Mouse (Mus musculus) inflammation-experienced regulatory T-cells, adult 6 months (primary cell): ENCODE results near the gene Wdr46. TPM values are rescaled to one million over a fixed set of nuclear protein-coding genes. Genes with fewer than 3 reads are reported as not detected.

Experiments
- ATAC-seq: one replicate; pipeline ENCODE4 v1.8.0; 2017
- polyA plus RNA-seq, 3 experiments: library from polyadenylated mRNA; unstranded; fragments of 100-300 nt; shearing (Covaris generic); gene quantifications; one replicate each; pipeline ENCODE4 v1.2.1; 2017

Wdr46 gene
- polyA plus RNA-seq, 3 experiments from 2014 or later, result 6.8 to 11.0 (median 10.1) TPM

DNA sequence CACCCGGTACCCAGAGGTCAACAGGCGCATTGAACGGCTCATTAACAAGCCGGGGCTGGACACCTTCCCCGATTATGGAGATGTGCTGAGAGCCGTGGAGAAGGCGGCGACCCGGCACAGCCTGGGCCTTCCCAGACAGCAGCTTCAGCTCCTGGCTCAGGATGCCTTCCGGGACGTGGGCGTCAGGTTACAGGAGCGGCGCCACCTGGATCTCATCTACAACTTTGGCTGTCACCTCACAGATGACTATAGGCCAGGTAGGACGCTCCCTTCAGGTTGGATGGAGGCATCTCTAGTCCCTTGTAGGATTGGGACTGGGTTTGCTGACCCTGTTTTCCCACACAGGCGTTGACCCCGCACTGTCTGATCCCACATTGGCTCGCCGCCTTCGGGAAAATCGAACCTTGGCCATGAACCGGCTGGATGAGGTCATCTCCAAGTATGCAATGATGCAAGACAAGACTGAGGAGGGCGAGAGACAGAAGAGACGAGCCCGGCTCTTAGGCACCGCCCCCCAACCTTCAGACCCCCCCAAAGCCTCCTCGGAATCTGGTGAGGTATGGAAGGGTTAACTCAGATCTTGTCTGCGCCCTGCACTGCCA is 28.5 kb upstream of the Wdr46 start:
- ATAC-seq, result no peak

DNA sequence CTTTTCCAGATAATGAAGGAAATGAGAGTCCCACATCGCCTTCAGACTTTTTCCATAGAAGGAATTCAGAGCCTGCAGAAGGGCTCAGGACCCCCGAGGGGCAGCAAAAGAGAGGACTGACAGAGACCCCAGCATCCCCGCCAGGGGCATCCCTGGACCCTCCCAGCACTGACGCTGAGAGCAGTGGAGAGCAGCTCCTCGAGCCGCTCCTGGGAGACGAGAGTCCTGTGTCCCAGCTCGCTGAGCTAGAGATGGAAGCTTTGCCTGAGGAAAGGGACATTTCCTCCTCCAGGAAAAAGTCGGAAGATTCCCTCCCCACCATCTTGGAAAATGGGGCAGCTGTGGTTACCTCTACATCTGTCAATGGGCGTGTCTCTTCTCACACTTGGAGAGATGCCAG is 27.2 kb upstream of the Wdr46 start:
- ATAC-seq, result no peak

DNA sequence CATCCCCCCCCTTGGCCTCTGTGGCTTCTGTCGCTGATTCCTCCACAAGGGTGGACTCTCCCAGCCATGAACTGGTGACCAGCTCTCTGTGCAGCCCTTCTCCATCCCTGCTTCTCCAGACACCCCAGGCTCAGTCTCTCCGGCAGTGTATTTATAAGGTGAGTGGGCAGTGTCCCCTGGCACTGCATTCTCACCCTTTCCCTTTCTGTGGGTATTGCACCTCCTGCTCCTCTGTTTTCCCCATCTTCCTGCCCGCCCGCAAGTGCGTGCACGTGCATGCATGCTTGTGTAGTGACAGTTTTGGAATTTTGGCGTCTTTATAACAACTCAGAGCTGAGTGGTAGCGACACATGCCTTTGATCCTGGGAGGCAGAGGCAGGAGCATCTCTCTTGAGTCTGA is 26.6 kb upstream of the Wdr46 start:
- ATAC-seq, result no peak

DNA sequence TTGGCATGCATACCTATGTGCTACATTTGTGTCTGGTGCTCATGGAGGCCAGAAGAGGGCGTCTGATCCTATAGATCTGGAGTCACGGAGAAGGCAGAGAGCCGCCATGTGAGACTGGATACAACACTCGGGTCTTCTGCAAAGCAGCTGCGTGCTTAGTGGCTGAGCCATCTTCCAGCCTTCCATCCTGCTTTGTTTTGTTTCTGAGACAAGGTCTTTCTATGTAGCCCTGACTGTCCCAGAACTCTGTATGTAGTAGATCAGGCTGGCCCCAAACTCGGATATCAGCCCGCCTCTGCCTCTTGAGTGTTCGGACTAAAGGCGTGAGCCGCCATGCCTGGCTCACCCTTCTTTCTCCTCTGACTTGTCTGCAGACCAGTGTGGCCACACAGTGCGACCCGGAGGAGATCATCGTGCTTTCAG is 25.5 kb upstream of the Wdr46 start:
- no peak for ATAC-seq

DNA sequence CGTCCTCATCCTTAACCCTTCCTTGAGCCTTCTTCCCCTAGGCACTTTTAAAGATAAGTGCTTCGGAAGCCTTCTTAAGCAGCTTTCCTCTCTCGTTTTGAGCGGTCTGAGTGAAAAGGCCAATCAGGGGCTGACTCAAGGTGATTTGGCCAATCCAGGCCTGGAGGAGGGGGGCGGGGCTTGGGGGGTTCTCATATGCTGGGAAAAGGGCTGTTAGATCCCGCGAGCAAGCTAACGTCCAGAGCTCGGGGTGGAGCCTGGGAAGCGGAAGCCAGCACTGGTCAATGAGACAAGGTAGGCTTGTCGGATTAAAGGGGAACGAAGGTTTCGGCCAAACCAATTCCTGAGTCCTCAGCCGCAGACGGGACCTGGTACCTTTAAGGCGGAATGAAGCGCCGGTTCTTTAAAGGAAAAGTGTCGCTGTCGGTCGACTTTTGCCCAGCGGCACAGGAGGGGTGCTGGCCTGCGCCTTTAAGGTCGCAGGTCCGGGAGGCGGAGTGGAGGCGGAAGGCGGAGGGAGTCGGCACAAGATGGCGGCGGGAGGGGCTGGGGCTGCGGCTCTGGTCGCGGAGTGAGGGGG is 24.7 kb upstream of the Wdr46 start, which contains the start of the genes Tapbp and Zbtb22:
TSS of gene Tapbp (plus strand) at position 229 of the 580 bp plus-strand sequence.
TSS of gene Zbtb22 (plus strand) at position 234 of the 580 bp plus-strand sequence.
- peak; percentile 70 for ATAC-seq

DNA sequence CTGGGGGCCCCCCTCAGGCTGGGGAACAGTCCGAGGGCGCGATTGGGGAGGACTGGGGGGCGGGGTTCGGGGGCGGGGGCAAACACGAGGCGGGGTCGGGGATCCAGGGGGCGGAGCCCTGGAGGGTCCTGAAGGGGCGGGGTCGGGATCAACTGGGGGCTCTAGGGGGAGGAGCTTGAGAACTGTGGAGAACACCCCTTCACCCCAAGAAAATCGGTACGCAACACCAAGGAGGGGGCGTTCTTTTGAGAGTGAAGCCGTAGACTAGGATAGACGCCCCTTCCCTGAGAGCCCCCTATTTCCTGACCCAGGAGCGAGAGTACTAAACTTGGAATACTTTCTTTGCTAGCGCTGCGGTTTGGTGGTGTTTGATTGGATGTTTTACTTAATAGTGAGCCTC is 24.2 kb upstream of the Wdr46 start:
- ATAC-seq, result no peak

DNA sequence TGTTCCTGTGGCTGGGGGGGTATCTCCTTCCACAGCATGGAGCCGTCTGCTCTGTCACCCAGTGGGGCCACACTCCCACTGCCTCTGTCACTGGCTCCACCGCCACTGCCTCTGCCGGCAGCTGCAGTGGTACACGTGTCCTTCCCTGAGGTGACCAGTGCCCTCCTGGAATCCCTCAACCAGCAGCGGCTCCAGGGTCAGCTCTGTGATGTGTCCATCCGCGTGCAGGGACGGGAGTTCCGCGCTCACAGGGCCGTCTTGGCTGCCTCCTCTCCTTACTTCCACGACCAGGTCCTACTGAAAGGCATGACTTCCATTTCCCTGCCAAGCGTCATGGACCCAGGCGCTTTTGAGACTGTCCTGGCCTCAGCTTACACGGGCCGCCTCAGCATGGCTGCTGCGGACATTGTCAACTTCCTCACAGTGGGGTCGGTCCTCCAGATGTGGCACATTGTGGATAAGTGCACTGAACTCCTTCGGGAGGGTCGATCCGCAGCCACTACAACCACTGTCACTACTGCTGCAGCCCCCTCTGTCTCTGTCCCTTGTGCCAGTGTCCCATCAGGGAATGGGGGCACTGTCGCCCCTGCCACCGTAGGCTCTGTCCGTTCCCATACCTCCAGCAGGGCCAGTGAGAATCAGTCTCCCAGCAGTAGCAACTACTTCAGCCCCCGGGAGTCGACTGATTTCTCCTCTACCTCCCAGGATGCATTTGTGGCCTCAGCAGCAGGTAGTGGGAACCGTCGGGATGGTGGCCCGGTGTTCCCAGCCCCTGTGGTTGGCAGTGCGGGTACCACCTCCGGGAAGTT is 23.4 kb upstream of the Wdr46 start:
- ATAC-seq, result no peak

DNA sequence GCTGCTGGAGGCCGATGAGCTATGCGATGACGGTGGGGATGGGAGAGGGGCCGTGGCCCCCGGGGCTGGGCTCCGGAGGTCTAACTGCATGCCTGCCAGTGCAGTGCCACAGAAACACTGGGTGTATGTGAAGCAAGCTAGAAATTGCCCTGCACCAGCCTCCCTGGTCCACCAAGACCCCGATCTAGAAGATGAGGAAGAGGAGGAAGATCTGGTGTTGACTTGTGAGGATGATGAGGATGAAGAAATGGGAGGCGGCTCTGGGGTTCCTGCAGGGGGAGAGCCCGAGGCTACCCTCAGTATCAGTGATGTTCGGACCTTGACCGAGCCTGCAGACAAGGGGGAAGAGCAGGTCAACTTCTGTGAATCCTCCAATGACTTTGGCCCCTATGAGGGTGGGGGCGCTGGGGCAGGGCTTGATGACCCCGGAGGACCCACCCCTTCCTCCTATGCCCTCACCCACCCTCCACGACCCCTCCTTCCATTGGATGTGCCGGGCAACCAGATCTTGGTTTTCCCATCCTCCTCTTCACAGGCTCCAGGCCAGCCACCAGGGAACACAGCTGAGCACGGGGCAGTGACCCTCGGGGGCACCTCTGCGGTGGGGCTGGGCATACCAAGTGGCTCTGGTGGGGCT is 22.7 kb upstream of the Wdr46 start:
- no peak for ATAC-seq

DNA sequence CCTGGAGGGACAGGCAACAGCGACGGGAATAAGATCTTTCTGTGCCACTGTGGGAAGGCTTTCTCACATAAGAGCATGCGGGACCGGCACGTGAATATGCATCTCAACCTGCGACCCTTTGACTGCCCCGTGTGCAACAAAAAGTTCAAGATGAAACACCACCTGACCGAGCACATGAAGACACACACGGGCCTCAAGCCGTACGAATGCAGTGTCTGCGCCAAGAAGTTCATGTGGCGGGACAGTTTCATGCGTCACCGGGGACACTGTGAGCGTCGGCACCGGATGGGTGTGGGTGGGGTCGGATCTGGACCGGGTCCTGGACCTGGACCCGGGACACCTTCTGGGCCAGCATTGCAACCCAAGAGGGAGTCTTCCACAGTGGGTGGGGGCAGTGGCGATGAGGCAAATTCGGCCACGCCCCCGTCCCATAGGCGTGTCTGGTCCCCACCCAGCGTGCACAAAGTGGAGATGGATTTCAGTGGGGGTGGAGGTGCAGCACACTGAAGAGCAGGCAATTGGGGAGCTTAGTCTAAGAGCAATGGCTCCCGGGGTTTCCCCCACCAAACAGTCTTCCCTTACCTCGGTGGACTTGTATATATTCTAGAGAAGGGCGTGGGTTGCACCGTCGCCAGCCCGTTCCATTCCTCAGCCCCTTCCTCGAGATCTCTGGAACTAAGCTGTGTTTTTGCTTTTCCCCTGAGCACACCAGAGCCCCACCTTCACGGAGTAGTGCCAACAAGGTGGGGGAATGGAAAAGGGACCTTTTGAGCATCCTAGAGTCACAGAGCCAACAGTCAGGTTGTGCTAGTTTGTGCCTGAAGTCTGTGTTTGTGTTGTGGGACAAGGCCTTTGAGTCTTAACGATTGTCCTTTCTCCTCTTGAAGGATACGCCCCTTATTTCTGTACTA is 21.9 kb upstream of the Wdr46 start:
- peak; percentile 7 for ATAC-seq

DNA sequence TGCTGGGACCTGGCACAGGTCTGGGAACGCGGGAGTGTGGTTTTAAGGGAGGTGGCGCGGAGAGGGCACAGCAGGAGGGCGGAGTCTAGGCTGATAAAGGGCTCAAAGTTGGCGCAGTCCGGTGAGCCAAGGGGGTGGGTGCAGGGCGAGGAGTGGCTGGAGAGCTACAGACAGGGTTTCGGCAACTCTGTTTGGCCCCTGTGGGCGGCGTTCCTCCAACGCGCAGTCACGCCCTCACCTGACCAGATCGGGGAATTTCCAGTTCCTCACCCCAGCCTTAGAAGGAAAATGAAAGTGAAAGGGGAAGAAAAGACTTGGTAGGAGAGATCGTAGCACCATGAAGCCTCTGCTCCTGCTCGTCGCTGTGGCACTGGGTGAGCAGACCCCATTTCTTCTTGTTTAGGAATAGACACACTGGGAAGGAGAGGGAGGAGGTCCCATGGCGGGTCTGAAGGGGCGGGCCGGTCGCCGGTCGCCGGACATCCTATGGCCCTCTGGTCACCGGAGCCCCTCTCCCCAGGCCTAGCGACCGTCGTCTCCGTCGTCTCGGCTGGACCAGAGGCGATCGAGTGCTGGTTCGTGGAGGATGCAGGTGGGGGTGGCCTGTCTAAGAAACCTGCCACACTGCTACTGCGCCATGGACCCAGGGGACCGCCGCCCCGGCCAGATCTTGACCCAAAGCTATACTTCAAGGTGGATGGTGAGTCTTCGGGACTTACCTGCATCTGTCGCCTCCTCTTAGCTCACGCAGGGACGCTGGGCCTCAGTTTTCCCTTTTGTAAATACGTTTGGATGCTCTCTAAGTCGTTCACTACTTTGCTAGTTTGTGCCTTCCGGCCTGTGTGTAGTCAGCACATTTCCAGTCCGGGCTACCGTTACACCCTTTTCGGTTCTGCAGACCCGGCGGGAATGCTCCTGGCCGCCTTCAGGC is 20.8 kb upstream of the Wdr46 start:
- peak; percentile 66 for ATAC-seq

DNA sequence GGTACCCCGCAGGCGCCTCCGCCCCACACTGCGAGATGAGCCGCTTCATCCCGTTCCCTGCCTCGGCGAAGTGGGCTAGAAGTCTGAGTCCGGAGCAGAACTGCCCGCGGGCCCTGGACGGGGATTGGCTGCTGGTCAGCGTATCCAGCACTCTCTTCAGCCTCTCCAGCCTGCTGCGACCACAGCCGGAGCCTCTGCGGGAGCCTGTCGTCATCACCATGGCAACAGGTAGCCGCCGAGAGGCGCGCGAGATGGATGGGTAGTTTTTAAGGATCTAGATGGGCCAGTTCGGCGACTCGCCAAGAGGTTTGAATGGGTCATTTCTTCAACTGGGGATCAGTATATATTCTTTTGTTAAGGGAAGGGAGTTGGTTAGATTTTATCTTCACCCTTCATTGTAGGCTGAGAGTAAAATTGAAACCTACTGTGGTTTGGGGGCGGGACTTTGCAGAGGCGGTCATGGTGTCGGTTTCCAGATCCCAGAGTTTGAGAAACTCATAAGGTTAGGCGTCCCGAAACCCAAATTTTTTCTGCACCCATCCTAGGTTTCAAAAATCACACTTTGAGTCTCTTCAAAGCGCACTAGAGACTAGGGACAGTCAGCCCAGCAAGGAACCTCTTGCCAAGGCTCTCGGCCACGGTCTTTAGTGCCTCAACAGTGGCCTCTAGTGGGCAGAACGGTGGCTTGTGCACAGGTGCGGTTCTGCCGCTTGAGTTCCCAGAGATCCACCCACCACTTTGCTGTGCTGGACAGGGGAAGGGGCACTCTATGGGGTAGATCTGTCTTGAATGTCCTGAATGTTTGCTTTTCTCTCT is 20.0 kb upstream of the Wdr46 start:
- peak; percentile 45 for ATAC-seq

DNA sequence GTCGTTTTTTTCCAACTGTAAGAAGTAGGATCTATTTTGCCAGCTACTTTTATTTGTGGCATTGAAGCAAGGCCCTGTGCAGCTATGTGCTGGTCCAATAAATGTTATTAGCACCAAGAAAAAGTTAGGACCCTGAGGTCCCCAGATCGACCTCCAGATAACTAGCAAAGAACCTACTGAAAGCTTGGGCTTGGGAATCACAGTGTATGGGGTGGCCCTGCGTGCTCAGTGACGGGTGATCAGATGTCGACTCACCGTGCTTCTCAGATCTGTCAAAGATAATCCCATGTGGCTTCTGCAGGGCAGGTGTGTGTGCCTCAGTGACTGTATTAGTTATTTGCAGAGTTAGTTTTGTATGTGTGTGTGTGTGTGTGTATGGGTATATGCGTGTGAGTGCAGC is 19.1 kb upstream of the Wdr46 start:
- ATAC-seq, result no peak

DNA sequence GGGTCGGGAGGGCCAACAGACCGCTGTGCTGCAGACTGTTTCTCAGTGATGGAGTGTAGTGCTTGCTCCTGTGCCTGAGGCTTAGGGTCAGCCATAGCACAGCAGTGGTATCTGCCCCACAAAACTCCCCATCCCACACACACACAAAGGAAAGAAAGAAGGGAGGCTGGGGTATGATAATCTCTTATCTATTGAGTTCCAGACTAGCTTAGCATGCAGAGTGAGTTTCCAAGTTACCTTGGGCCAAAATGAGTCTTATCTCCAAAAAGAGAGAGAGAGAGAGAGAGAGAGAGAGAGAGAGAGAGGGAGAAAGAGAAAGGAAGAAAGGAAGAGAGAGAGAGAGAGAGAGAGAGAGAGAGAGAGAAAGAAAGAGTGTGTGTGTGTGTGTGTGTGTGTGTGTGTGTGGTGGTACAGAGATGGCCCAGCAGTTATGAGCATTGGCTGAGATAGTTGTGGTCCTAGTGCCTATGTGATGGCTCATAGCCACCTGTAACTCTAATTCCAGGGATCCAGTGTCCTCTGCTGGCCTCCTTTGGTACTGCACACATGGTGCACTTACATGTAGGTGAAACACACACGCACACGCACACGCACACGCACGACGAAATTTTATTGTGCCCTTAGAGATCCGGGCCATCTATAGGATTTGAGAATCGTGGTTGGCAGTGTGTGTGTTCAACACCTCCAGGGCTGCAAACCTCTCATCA is 15.7 kb upstream of the Wdr46 start:
- no peak for ATAC-seq

DNA sequence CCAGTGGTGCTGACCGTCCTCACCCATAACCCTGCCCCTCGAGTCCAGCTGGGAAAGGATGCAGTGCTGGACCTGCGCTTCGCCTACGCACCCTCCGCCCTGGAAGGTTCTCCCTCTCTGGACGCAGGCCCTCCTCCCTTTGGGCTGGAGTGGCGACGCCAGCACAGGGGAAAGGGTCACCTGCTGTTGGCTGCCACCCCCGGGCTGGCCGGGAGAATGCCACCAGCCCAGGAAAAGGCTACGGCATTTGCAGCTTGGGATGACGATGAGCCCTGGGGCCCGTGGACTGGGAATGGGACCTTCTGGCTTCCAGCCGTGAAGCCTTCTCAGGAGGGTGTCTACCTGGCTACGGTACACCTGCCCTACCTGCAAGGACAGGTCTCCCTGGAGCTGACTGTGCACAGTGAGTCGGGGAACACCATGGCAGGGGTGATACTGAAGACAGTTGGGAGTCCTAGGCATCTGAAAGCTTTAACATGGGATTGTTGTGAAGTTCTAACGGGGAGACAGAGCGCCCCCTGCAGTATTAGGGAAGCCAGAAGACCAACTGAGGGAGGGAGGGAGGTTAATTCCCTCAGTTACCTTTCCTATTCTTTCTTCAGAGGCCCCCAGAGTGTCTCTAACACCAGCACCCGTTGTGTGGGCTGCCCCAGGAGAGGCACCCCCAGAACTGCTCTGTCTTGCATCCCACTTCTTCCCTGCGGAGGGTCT is 14.9 kb upstream of the Wdr46 start:
- ATAC-seq, result no peak

DNA sequence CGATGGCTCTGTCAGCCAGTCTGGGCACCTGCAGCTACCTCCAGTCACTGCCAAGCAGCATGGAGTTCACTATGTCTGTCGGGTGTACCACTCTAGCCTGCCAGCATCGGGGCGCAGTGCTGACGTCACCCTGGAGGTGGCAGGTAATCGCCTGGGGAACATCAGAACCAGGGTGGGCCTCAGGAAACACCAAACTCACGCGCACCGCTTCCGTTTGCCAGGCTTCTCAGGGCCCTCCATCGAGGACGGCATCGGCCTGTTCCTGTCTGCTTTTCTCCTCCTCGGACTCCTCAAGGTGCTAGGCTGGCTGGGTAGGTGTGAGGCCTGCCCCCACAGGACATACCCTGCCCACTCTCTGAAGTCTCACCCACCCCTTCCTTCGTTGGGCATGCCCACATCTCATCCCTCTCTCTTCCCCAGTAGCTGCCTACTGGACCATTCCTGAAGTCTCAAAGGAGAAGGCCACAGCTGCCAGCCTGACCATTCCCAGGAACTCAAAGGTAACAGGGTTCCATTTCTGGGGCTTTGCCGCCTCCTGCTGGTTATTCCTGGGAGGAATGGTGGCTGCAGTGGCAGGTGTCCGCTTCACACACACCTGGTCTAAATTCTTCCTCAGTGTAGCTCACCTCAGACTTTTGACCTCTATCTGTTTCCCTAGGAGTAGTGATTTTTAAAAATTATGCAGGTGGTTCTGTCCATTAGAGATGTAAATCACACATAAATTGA is 14.1 kb upstream of the Wdr46 start:
- ATAC-seq, result no peak

DNA sequence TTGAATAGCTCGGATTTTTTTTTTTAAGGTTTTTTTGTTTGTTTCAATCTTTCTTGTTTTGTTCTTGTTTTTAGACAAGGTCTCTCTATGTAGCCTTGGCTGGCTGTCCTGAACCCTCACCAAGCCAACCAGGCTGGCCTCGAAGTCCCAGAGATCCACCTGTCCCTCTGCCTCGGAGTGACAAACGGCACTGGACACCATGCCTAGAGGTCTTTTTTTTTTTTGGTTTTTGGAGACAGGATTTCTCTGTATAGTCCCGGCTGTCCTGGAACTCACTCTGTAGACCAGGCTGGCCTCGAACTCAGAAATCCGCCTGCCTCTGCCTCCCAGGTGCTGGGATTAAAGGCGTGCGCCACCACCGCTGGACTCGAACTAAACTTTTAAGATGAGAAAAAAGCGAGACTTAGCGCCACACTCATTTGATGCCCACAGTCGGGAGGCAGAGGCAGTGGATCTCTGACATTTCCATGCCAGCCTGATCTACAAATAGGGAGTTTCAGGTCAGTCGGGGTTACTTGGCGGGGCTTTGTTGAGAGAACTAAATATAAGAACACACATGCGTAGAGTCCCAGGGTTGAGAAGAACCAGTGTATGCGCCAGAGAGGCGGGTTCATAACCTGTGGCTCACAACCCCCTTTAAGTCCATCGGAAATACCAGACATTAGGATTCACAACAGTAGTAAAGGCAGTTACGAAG is 12.1 kb upstream of the Wdr46 start:
- ATAC-seq, result no peak
